ENCODE assay signal across 8 mouse cellular contexts in the genomic region with DNA sequence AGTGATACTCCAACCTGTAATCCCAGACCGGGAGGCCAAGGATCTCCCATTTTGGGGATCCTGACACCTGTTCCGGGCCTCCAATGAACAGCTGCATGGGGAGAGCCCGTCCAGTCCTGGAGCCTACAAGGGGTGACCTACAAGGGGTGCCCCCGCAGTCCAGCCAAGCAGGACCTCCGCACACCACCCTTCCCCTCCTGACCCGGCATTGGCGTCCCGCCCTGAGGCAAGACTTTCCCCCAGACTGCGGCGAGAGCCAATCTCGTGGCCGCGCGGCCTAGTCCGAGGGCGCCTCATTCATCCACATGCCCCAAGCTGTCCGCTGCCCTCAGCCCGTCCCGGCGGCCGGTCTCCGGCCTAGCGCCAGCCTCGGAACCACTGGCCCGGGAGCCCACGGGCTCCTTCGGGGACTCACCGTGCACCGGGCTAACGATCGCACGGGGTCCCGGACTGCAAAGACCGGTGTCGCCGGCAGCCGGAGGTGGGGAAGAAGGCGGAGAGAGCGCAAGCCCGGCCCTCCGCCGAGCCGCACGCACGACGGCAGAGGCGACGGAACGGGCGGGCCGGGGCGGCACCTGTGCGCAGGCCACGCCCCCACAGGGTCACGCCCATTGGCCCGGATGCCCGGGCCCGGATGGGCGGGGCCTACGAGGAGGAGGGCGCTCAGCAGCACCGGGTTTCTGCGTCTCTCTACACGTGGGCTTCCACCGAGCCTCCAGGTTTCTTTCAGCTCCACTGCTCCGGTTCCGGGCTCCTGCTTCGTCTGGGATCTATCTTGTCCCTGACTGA. TPM values are rescaled to one million over a fixed set of nuclear protein-coding genes. Genes with fewer than 3 reads are reported as not detected.
DNase-seq lines count a peak whose midpoint lies in the region; ATAC-seq and TF ChIP-seq lines count a peak whose summit lies in the region.

No protein-coding gene starts in this region.

- TF ChIP-seq POLR2A in kidney, adult 2 months (IDR thresholded peaks at IDR 0.05; ENCODE audit: low read depth, low read length): no peak
- TF ChIP-seq POLR2A in spleen, adult 2 months (IDR thresholded peaks at IDR 0.05; ENCODE audit: low read depth, low read length): no peak

- H3K27ac ChIP-seq in embryonic facial prominence, embryonic 13.5 days: peak overlapping the region; percentile 22; the same call in 1 of the 2 replicates
- no peak overlapping the region for H3K27ac ChIP-seq in kidney, adult 2 months (ENCODE audit: insufficient read depth, low read depth, low read length)
- H3K27ac ChIP-seq in limb, embryonic 12.5 days: peak overlapping the region; percentile 62
- peak overlapping the region; percentile 57 for H3K27ac ChIP-seq in midbrain, embryonic 15.5 days
- H3K27ac ChIP-seq in spleen, adult 2 months (ENCODE audit: insufficient read depth, low read length): no peak overlapping the region; the same call in 1 of the 2 replicates

- H3K27me3 ChIP-seq in embryonic facial prominence, embryonic 13.5 days: no peaks in the 10 kb centered on the region
- H3K27me3 ChIP-seq in kidney, adult 2 months (replicated peaks; ENCODE audit: control insufficient read depth, insufficient read depth, low read length): no peaks in the 10 kb centered on the region
- no peaks in the 10 kb centered on the region for H3K27me3 ChIP-seq in limb, embryonic 12.5 days
- H3K27me3 ChIP-seq in midbrain, embryonic 15.5 days (replicated peaks): no peaks in the 10 kb centered on the region
- H3K27me3 ChIP-seq in spleen, adult 2 months (ENCODE audit: control insufficient read depth, insufficient read depth, low read length): no peaks in the 10 kb centered on the region

- H3K36me3 ChIP-seq in embryonic facial prominence, embryonic 13.5 days: peaks cover 21% of the 10 kb centered on the region
- H3K36me3 ChIP-seq in kidney, adult 2 months (ENCODE audit: control insufficient read depth, insufficient read depth, low read length): no peaks in the 10 kb centered on the region
- peaks cover 24% of the 10 kb centered on the region for H3K36me3 ChIP-seq in limb, embryonic 12.5 days
- no peaks in the 10 kb centered on the region for H3K36me3 ChIP-seq in midbrain, embryonic 15.5 days (replicated peaks)
- H3K36me3 ChIP-seq in spleen, adult 2 months (ENCODE audit: control insufficient read depth, insufficient read depth, low read length): peaks cover 5% of the 10 kb centered on the region

- peak overlapping the region; percentile 92 for H3K4me3 ChIP-seq in embryonic facial prominence, embryonic 13.5 days
- H3K4me3 ChIP-seq in kidney, adult 2 months (ENCODE audit: insufficient read depth, low read depth, low read length): peak overlapping the region; percentile 89
- peak overlapping the region; percentile 92 for H3K4me3 ChIP-seq in limb, embryonic 12.5 days (replicated peaks)
- H3K4me3 ChIP-seq in midbrain, embryonic 15.5 days: peak overlapping the region; percentile 82
- H3K4me3 ChIP-seq in spleen, adult 2 months (ENCODE audit: extremely low read depth, insufficient read depth, insufficient read length): peak overlapping the region; percentile 86

- TF ChIP-seq CTCF in kidney, adult 2 months (conservative IDR thresholded peaks at IDR 0.05; ENCODE audit: insufficient read depth, insufficient read length, low read depth, low read length): no peak
- TF ChIP-seq CTCF in spleen, adult 2 months (IDR thresholded peaks at IDR 0.05; ENCODE audit: extremely low read depth, insufficient read depth, insufficient read length, insufficient replicate concordance): no peak

- H3K9ac ChIP-seq in embryonic facial prominence, embryonic 13.5 days: peak overlapping the region; percentile 88
- H3K9ac ChIP-seq in limb, embryonic 12.5 days (replicated peaks): peak overlapping the region; percentile 84
- peak overlapping the region; percentile 71 for H3K9ac ChIP-seq in midbrain, embryonic 15.5 days

- peak; percentile 93 for DNase-seq in 3134 (ENCODE audit: extremely low read depth, insufficient read length, low spot score)
- DNase-seq in adrenal gland, postnatal 36 days: peak; percentile 96 to 98
- peak; percentile 92 to 95 for DNase-seq in heart, adult 18-20 months
- peak; percentile 95 for DNase-seq in kidney, adult 2 months
- peak; percentile 85 to 95 for DNase-seq in spleen, adult 2 months (ENCODE audit: low read depth in 1 of 2, low spot score in 2 of 2)

- H3K4me1 ChIP-seq in embryonic facial prominence, embryonic 13.5 days: peaks cover 16% of the 10 kb centered on the region
- H3K4me1 ChIP-seq in kidney, adult 2 months (ENCODE audit: control insufficient read depth, insufficient read depth, low read length): no peaks in the 10 kb centered on the region
- H3K4me1 ChIP-seq in limb, embryonic 12.5 days (replicated peaks): peaks cover 14% of the 10 kb centered on the region
- peaks cover 10% of the 10 kb centered on the region; the same call in 1 of the 2 replicates for H3K4me1 ChIP-seq in midbrain, embryonic 15.5 days
- no peaks in the 10 kb centered on the region; the same call in 1 of the 2 replicates for H3K4me1 ChIP-seq in spleen, adult 2 months (ENCODE audit: control insufficient read depth, insufficient read depth, insufficient read length)

- ATAC-seq in embryonic facial prominence, embryonic 13.5 days (ENCODE audit: insufficient number of reproducible peaks, insufficient read depth, low FRiP score, low TSS enrichment, low read depth): peak; percentile 94
- peak; percentile 97 for ATAC-seq in limb, embryonic 12.5 days (ENCODE audit: insufficient number of reproducible peaks, insufficient read depth, low FRiP score, low TSS enrichment, low read depth)
- ATAC-seq in midbrain, embryonic 15.5 days (replicated peaks): peak; percentile 97

- H3K9me3 ChIP-seq in embryonic facial prominence, embryonic 13.5 days: no peaks in the 10 kb centered on the region
- H3K9me3 ChIP-seq in limb, embryonic 12.5 days: no peaks in the 10 kb centered on the region
- no peaks in the 10 kb centered on the region for H3K9me3 ChIP-seq in midbrain, embryonic 15.5 days

- WGBS in embryonic facial prominence, embryonic 13.5 days: under 1% methylated on average over 68 of the region's 68 CpGs
- WGBS in kidney, adult 2 months: under 1% methylated on average over 68 of the region's 68 CpGs
- WGBS in limb, embryonic 12.5 days: under 1% methylated on average over 68 of the region's 68 CpGs
- under 1% methylated on average over 66 of the region's 68 CpGs for WGBS in midbrain, embryonic 15.5 days
- WGBS in spleen, adult 2 months: under 1% methylated on average over 68 of the region's 68 CpGs

- H3K4me2 ChIP-seq in embryonic facial prominence, embryonic 13.5 days: peak overlapping the region; percentile 88
- H3K4me2 ChIP-seq in limb, embryonic 12.5 days: peak overlapping the region; percentile 94
- peak overlapping the region; percentile 69 for H3K4me2 ChIP-seq in midbrain, embryonic 15.5 days

RNA-seq across cellular contexts. Expression of a gene that starts 4.7 kb away (rescaled TPM):
- total RNA-seq in adrenal gland, postnatal 36 days (2021): 10 to 100 TPM; 52.4 to 57.9 TPM
- polyA plus RNA-seq in embryonic facial prominence, embryonic 13.5 days (2015; fragmentation: Nextera tagmentation; extraction: Ambion mirVana): 108 and 118 TPM in 2 replicates
- 10 to 100 TPM; 41.5 to 41.9 TPM for total RNA-seq in heart, adult 18-20 months (2021)
- 4.3 and 8.2 TPM in 2 replicates for polyA plus RNA-seq in kidney, adult 2 months (2012; rRNA removed)
- polyA plus RNA-seq in limb, embryonic 12.5 days (2016; fragmentation: Nextera tagmentation; extraction: Ambion mirVana): 120 and 121 TPM in 2 replicates
- 84.1 and 91.3 TPM in 2 replicates for polyA plus RNA-seq in midbrain, embryonic 15.5 days (2015; fragmentation: Nextera tagmentation; extraction: Ambion mirVana)
- 2.2 and 2.9 TPM in 2 replicates for polyA plus RNA-seq in spleen, adult 2 months (2012; rRNA removed)

RNA-seq across cellular contexts. Expression of a gene that starts 57.7 kb away (rescaled TPM):
- not detected for total RNA-seq in adrenal gland, postnatal 36 days (2021)
- 2.5 and 3.7 TPM in 2 replicates for polyA plus RNA-seq in embryonic facial prominence, embryonic 13.5 days (2015; fragmentation: Nextera tagmentation; extraction: Ambion mirVana)
- not detected for total RNA-seq in heart, adult 18-20 months (2021)
- not detected in 2 replicates for polyA plus RNA-seq in kidney, adult 2 months (2012; rRNA removed)
- polyA plus RNA-seq in limb, embryonic 12.5 days (2016; fragmentation: Nextera tagmentation; extraction: Ambion mirVana): 2.5 and 3.0 TPM in 2 replicates
- 3.5 and 5.3 TPM in 2 replicates for polyA plus RNA-seq in midbrain, embryonic 15.5 days (2015; fragmentation: Nextera tagmentation; extraction: Ambion mirVana)
- polyA plus RNA-seq in spleen, adult 2 months (2012; rRNA removed): not detected in 2 replicates

Comparison
In these comparisons a context has a peak if more than half of its experiments do, and no peak if none do; other contexts are left out.
1. H3K27ac ChIP-seq: peak in embryonic facial prominence, embryonic 13.5 days (single experiment), limb, embryonic 12.5 days (single experiment) and midbrain, embryonic 15.5 days (single experiment); none in kidney, adult 2 months (single experiment) and spleen, adult 2 months (single experiment).
2. Peak in every context shown above with its lines, with median percentiles within 50 percentile points of each other: DNase-seq, ATAC-seq, H3K4me2 ChIP-seq, H3K4me3 ChIP-seq and H3K9ac ChIP-seq.